7 mouse cellular contexts compared by ENCODE assay signal in the genomic region with DNA sequence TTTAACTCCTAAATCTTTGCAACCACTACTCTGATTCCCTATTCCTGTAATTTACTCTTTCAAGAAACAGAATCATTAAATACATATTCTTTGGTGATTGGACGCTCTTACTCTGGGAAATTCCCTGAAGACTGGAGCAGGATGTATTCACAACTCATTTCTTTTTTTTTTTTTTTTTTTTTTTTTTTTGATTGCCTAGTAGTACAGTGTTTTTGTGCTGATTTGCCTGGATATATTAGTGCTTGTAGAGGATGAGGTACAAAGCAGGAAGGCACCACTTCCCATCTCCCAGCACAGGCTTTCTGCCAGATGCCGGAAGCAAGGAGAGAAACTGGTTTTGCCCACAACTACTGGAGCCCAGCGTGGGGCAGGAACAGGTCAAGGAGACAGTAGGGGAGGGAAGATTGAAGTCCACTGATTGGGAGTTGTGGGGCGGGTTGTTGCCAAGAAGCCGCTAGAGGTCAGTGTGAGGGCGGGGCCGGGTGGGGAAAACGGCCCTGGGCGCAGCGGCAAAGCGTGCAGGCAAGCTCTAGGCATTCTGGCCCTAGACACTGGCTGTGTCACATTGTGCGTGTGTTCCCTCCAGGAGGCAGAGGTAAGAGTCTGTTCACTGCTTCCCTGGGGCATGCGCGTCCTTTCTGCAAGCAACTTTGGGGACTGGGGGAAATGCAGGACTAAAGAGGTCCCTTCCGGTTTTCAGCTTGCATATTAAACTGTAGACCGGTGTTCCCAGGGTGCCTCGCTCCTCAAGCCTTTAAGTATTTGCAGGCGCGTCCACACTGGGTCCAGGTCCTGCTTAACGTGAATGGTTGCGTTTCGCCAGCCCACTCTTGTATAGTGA. TPM values are rescaled to one million over a fixed set of nuclear protein-coding genes. Genes with fewer than 3 reads are reported as not detected.
DNase-seq lines count a peak whose midpoint lies in the region; ATAC-seq lines count a peak whose summit lies in the region.

Gene Nqo2 (plus strand): TSS at position 482 of the 841 bp plus-strand sequence.

- peak; percentile 89 for ATAC-seq in embryonic facial prominence, embryonic 11.5 days (replicated peaks; ENCODE audit: insufficient number of reproducible peaks, low FRiP score, low TSS enrichment, low read depth)
- ATAC-seq in granulocyte monocyte progenitor cell, adult 5-6 weeks (replicated peaks; ENCODE audit: poor library complexity, severe bottlenecking), result peak; percentile 88
- ATAC-seq in midbrain, embryonic 13.5 days, result peak; percentile 92

- peak; percentile 88 for DNase-seq in adrenal gland, postnatal 14 days
- DNase-seq in embryonic facial prominence, embryonic 11.5 days (ENCODE audit: low spot score), result peak; percentile 83
- DNase-seq in kidney, adult 11 months, result peak; percentile 88
- peak; percentile 87 for DNase-seq in limb, embryonic 10.5 days (ENCODE audit: low spot score)
- peak; percentile 27 to 48 for DNase-seq in spleen, adult 18-20 months

- peak within 1 kb of the TSS; percentile 52 for H3K4me2 ChIP-seq in embryonic facial prominence, embryonic 11.5 days (ENCODE audit: low read depth, low read length)
- peak within 1 kb of the TSS; percentile 68 for H3K4me2 ChIP-seq in midbrain, embryonic 13.5 days (replicated peaks)

- H3K36me3 ChIP-seq in embryonic facial prominence, embryonic 11.5 days (replicated peaks; ENCODE audit: control insufficient read depth, insufficient read depth, low read depth, low read length), result no peaks in the 10 kb centered on the region
- no peaks in the 10 kb centered on the region for H3K36me3 ChIP-seq in limb, embryonic 10.5 days
- no peaks in the 10 kb centered on the region for H3K36me3 ChIP-seq in midbrain, embryonic 13.5 days

- peak within 1 kb of the TSS; percentile 46 for H3K4me3 ChIP-seq in embryonic facial prominence, embryonic 11.5 days (ENCODE audit: low read depth, low read length)
- peak within 1 kb of the TSS; percentile 61 for H3K4me3 ChIP-seq in limb, embryonic 10.5 days
- H3K4me3 ChIP-seq in midbrain, embryonic 13.5 days (replicated peaks), result peak within 1 kb of the TSS; percentile 53

- no peaks in the 10 kb centered on the region for H3K27me3 ChIP-seq in embryonic facial prominence, embryonic 11.5 days (ENCODE audit: control insufficient read depth, insufficient read depth, low read length)
- H3K27me3 ChIP-seq in limb, embryonic 10.5 days (ENCODE audit: low read depth, poor library complexity, severe bottlenecking), result no peaks in the 10 kb centered on the region
- no peaks in the 10 kb centered on the region for H3K27me3 ChIP-seq in midbrain, embryonic 13.5 days

- H3K9ac ChIP-seq in embryonic facial prominence, embryonic 11.5 days (replicated peaks; ENCODE audit: low read length), result peak within 1 kb of the TSS; percentile 70
- peak within 1 kb of the TSS; percentile 68 for H3K9ac ChIP-seq in midbrain, embryonic 13.5 days (replicated peaks)

- peak within 1 kb of the TSS; percentile 80 for H3K27ac ChIP-seq in embryonic facial prominence, embryonic 11.5 days (replicated peaks; ENCODE audit: low read depth, low read length)
- H3K27ac ChIP-seq in limb, embryonic 10.5 days, result peak within 1 kb of the TSS; percentile 91
- peak within 1 kb of the TSS; percentile 63 for H3K27ac ChIP-seq in midbrain, embryonic 13.5 days

- WGBS in embryonic facial prominence, embryonic 11.5 days, result 3% methylated on average over 22 of the region's 22 CpGs
- 3% methylated on average over 22 of the region's 22 CpGs for WGBS in limb, embryonic 10.5 days
- 3% methylated on average over 22 of the region's 22 CpGs for WGBS in midbrain, embryonic 13.5 days

- H3K4me1 ChIP-seq in embryonic facial prominence, embryonic 11.5 days (ENCODE audit: control insufficient read depth, insufficient read depth, low read length), result no peaks in the 10 kb centered on the region; the same call in 1 of the 2 replicates
- H3K4me1 ChIP-seq in limb, embryonic 10.5 days, result peaks cover 8% of the 10 kb centered on the region
- peaks cover 15% of the 10 kb centered on the region for H3K4me1 ChIP-seq in midbrain, embryonic 13.5 days (replicated peaks)

- H3K9me3 ChIP-seq in embryonic facial prominence, embryonic 11.5 days (replicated peaks; ENCODE audit: control insufficient read depth, low read length), result no peaks in the 10 kb centered on the region
- H3K9me3 ChIP-seq in limb, embryonic 10.5 days (replicated peaks), result no peaks in the 10 kb centered on the region
- no peaks in the 10 kb centered on the region for H3K9me3 ChIP-seq in midbrain, embryonic 13.5 days

RNA-seq across cellular contexts. Expression of gene Nqo2, which starts in this region (rescaled TPM):
- 39.0 and 51.5 TPM in 2 replicates for total RNA-seq in adrenal gland, postnatal 14 days (2021)
- 18.0 and 19.4 TPM in 2 replicates for polyA plus RNA-seq in embryonic facial prominence, embryonic 11.5 days (2014; fragmentation: Nextera tagmentation; extraction: Ambion mirVana)
- total RNA-seq in granulocyte monocyte progenitor cell, adult 5-6 weeks (2014; fragmentation: Nextera tagmentation), result 24.2 and 43.8 TPM in 2 replicates
- 35.0 and 39.7 TPM in 2 replicates for total RNA-seq in granulocyte monocyte progenitor cell, adult 5-6 weeks (2017)
- 20.0 and 23.0 TPM in 2 replicates for polyA plus RNA-seq in limb, embryonic 10.5 days (2016; fragmentation: Nextera tagmentation; extraction: Ambion mirVana)
- 8.4 and 9.7 TPM in 2 replicates for polyA plus RNA-seq in midbrain, embryonic 13.5 days (2015; fragmentation: Nextera tagmentation; extraction: Ambion mirVana)

Comparison
In these comparisons a context has a peak if more than half of its experiments do, and no peak if none do; other contexts are left out.
1. Peak in every context shown above with its lines: DNase-seq, ATAC-seq, H3K4me3 ChIP-seq and H3K27ac ChIP-seq.
2. DNase-seq: peak in every context shown above with its lines; median percentile 88 in adrenal gland, postnatal 14 days; 88 in kidney, adult 11 months; 87 in limb, embryonic 10.5 days; 83 in embryonic facial prominence, embryonic 11.5 days; 38 in spleen, adult 18-20 months.